Mouse (Mus musculus) embryonic facial prominence, embryonic 15.5 days (tissue): Measurements from ENCODE around the gene St3gal6. TPM values are rescaled to one million over a fixed set of nuclear protein-coding genes. Genes with fewer than 3 reads are reported as not detected.

ENCODE experiments used
- ATAC-seq: fragments of 200-750 bp; cut with Nextera tagmentation; 2 replicates; pipeline ENCODE4 v1.8.0; 2017; ENCODE audit warnings: low read depth, moderate TSS enrichment; ENCODE audit not compliant: insufficient number of reproducible peaks, low FRiP score, low TSS enrichment
- H3K27ac ChIP-seq: fragments of 300-500 bp; sonication (generic); replicated peaks from 2 replicates; pipeline ENCODE4 v1.5.1; 2015; ENCODE audit warnings: mild to moderate bottlenecking, inconsistent platforms
- H3K27me3 ChIP-seq: fragments of 300-500 bp; sonication (generic); 2 replicates; pipeline ENCODE4 v1.6.1; 2015; ENCODE audit warnings: inconsistent platforms
- H3K36me3 ChIP-seq: fragments of 300-500 bp; sonication (generic); 2 replicates; pipeline ENCODE4 v1.6.1; 2015; ENCODE audit warnings: mild to moderate bottlenecking, inconsistent platforms
- H3K4me1 ChIP-seq: fragments of 300-500 bp; sonication (generic); 2 replicates; pipeline ENCODE4 v1.6.1; 2015; ENCODE audit warnings: inconsistent platforms
- H3K4me2 ChIP-seq: fragments of 300-500 bp; sonication (generic); replicated peaks from 2 replicates; pipeline ENCODE4 v1.6.1; 2015; ENCODE audit warnings: mild to moderate bottlenecking, inconsistent platforms
- H3K4me3 ChIP-seq: fragments of 300-500 bp; sonication (generic); replicated peaks from 2 replicates; pipeline ENCODE4 v1.5.1; 2015; ENCODE audit warnings: mild to moderate bottlenecking, inconsistent platforms
- H3K9ac ChIP-seq: fragments of 300-500 bp; sonication (generic); 2 replicates; pipeline ENCODE4 v1.6.1; 2015; ENCODE audit warnings: inconsistent platforms
- H3K9me3 ChIP-seq: fragments of 300-500 bp; sonication (generic); replicated peaks from 2 replicates; pipeline ENCODE4 v1.6.1; 2016; ENCODE audit warnings: inconsistent platforms
- WGBS: fragments of 180-500 bp; shearing (Covaris S2); methylation state at CpG from one replicate; pipeline ENCODE4 v1.1.7; 2015; 5-methylcytosine and 5-hydroxymethylcytosine counted together
- polyA plus RNA-seq: library from polyadenylated mRNA; unstranded; fragments of >200 nt; fragmentation: Nextera tagmentation; extraction: Ambion mirVana; gene quantifications from 2 replicates; pipeline ENCODE4 v1.2.1, GENCODE M21; 2015

Gene St3gal6
- polyA plus RNA-seq, 1 experiment from 2014 or later = 17.6 TPM

DNA sequence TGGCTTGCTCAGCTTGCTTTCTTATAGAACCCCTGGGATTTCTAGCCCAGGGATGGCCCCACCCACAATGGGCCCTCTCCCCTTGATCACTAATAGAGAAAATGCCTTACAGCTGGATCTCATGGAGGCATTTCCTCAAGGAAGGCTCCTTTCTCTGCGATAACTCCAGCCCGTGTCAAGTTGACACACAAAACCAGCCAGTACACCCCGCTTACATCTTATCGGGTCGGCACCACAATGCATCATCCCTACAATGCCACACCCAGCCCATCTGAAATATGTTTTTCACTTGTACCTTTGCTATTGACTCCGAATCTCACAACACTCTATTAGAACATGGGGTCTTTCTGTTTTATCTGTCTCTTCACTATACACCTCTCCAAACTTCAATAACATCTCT is 3.6 kb downstream of the St3gal6 start:
- no peak overlapping the region for H3K27ac ChIP-seq
- no peak overlapping the region for H3K9ac ChIP-seq
- H3K27me3 ChIP-seq = no peaks in the 10 kb centered on the region
- H3K9me3 ChIP-seq = no peaks in the 10 kb centered on the region
- H3K4me3 ChIP-seq = no peak overlapping the region
- no peak for ATAC-seq
- H3K36me3 ChIP-seq = no peaks in the 10 kb centered on the region
- H3K4me1 ChIP-seq = 0 out of 2 replicates have a peak, but pooled peaks cover 6% of the 10 kb centered on the region
- WGBS = 75% methylated on average over 6 of the region's 6 CpGs
- H3K4me2 ChIP-seq = no peak overlapping the region

DNA sequence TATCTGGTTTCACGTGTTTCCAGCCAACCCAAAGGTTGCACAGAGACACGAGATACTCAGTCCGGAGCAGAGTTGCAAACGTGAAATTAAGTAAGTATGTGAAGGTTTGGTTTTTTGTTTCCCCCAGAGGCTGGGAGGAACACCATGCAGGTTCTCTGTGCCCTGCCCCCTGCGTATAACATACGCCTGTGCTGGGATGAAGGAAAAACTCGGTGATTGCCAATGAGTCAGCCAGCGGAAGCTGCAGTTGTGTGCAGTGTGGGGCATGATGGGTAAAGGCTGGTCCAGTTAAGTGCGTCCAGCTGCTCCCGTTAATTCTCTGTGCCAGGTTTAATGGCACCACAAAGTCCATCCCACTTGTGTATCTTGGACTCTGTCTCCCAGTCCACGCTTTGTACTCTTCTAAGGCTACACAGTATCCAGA is 4.4 kb downstream of the St3gal6 start:
- no peaks in the 10 kb centered on the region for H3K9me3 ChIP-seq
- 0 out of 2 replicates have a peak, but pooled peaks cover 6% of the 10 kb centered on the region for H3K4me1 ChIP-seq
- ATAC-seq = no peak
- no peaks in the 10 kb centered on the region for H3K36me3 ChIP-seq
- H3K27ac ChIP-seq = no peak overlapping the region
- no peak overlapping the region for H3K9ac ChIP-seq
- H3K27me3 ChIP-seq = no peaks in the 10 kb centered on the region
- H3K4me2 ChIP-seq = no peak overlapping the region
- no peak overlapping the region for H3K4me3 ChIP-seq
- 51% methylated on average over 11 of the region's 11 CpGs for WGBS

DNA sequence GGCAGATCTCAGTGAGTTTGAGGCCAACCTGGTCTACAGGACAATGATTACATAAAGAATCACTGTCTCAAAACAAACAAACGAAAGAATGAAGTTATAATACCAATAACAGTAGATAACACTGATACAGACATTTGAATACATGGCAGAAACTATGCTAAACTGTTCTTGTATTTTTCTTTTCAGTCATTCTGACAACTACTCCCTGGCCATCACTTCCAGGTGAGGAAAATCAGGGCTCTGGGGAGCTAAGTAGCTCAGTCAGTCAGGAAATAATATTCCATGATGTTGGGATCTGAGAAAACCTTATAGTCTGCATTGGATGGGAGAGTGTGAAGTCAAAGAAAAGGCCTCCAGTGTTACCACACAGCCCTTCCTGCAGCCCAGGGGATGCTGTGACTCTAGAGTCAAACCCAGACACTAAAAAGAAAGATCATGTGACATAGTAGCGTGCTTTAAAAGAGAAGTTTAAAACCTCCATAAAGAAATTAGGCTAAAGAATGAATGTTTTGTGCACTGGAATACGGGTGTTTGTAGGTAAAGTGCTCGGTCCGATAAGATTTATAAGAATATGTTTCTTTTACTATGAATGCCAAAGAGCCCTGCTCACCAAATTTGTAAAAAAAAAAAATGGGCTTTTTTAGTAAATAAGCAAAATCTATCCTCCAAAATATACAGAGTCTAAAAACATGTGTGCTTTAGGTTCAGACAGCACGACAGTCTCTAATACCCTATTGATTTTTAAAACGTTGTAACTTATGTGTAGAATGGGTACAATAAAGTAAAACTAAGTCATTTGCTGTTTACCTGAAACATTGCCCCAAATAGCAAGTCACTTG is 6.9 kb downstream of the St3gal6 start:
- WGBS = 84% methylated on average over 7 of the region's 7 CpGs

DNA sequence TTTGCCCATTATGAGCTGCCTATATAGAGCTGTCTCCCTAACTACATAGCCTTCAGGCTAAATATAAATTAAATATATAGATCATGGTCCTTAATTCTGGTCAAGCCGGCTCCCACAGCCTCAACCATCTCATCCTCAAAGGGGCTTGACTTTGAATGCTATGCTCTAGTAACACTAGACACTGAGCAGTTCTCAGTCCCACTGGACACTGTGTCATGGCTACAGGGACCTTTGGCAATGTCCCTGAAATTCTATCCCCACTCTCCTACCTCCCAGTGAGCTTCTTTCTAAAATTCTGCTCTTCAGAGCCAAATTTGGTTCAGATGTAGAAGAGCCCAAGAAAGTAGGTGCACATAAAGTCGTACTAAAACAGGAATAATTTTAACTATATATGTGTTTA is 7.9 kb downstream of the St3gal6 start:
- Histone ChIP-seq H3K4me1 (peaks cover 9% of the 10 kb centered on the region), H3K9me3 (no peaks in the 10 kb centered on the region), H3K27ac (no peak overlapping the region), H3K27me3 (no peaks in the 10 kb centered on the region), H3K36me3 (no peaks in the 10 kb centered on the region), H3K4me3 (no peak overlapping the region), H3K4me2 (no peak overlapping the region), H3K9ac (no peak overlapping the region)
- WGBS = 81% methylated on average over 2 of the region's 2 CpGs
- no peak for ATAC-seq

More for the DNA sequence above, 6.9 kb downstream of the St3gal6 start:
- H3K27me3 ChIP-seq = no peaks in the 10 kb centered on the region
- no peak overlapping the region for H3K9ac ChIP-seq
- no peak overlapping the region for H3K27ac ChIP-seq
- no peaks in the 10 kb centered on the region for H3K36me3 ChIP-seq
- H3K4me2 ChIP-seq = no peak overlapping the region
- H3K9me3 ChIP-seq = no peaks in the 10 kb centered on the region
- no peak for ATAC-seq
- H3K4me3 ChIP-seq = no peak overlapping the region
- peaks cover 7% of the 10 kb centered on the region for H3K4me1 ChIP-seq

DNA sequence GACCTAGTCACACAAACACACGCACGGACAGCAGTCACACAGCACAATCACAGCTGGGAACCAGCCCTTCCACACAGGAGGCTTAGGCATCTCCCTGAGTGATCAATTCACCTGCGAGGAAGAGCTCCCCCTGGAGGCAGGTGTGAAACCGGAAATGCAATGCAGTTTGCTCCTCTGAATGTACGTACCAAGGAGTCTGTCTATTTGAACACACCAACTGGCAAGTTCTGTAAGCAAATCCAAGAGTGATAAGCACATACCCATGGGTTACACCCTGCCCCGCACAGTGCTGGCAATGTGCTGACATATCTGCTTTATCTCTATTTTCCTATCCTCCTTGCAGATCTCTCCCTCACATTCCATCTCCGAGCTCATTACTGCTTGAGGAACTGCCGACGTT is 9.5 kb downstream of the St3gal6 start:
- Histone ChIP-seq H3K4me1 (peaks cover 9% of the 10 kb centered on the region), H3K4me3 (no peak overlapping the region), H3K27ac (no peak overlapping the region), H3K4me2 (no peak overlapping the region), H3K9ac (no peak overlapping the region), H3K36me3 (no peaks in the 10 kb centered on the region), H3K9me3 (no peaks in the 10 kb centered on the region), H3K27me3 (no peaks in the 10 kb centered on the region)
- no peak for ATAC-seq
- 89% methylated on average over 9 of the region's 9 CpGs for WGBS

GRCm38 (mm10) chr16:58513755-58514154 is 10.3 kb downstream of the St3gal6 start:
- Histone ChIP-seq H3K4me2 (no peak overlapping the region), H3K27ac (peak overlapping the region; percentile 68)
- WGBS = 34% methylated on average over 6 of the region's 6 CpGs

GRCm38 (mm10) chr16:58512887-58513286 is 11.2 kb downstream of the St3gal6 start:
- Histone ChIP-seq H3K27me3 (no peaks in the 10 kb centered on the region), H3K9me3 (no peaks in the 10 kb centered on the region), H3K9ac (no peak overlapping the region), H3K27ac (peak overlapping the region; percentile 68), H3K4me1 (peaks cover 9% of the 10 kb centered on the region), H3K4me2 (no peak overlapping the region), H3K4me3 (no peak overlapping the region), H3K36me3 (no peaks in the 10 kb centered on the region)
- WGBS = 29% methylated on average over 3 of the region's 3 CpGs
- no peak for ATAC-seq

More at GRCm38 (mm10) chr16:58513755-58514154, 10.3 kb downstream of the St3gal6 start:
- Histone ChIP-seq H3K9me3 (no peaks in the 10 kb centered on the region), H3K27me3 (no peaks in the 10 kb centered on the region), H3K4me3 (no peak overlapping the region), H3K36me3 (no peaks in the 10 kb centered on the region), H3K9ac (no peak overlapping the region), H3K4me1 (peaks cover 9% of the 10 kb centered on the region)
- no peak for ATAC-seq

GRCm38 (mm10) chr16:58512181-58512761 is 11.8 kb downstream of the St3gal6 start:
- no peak; the same call in 1 of the 2 replicates for ATAC-seq
- H3K27me3 ChIP-seq = no peaks in the 10 kb centered on the region
- H3K9me3 ChIP-seq = no peaks in the 10 kb centered on the region
- WGBS = 16% methylated on average over 9 of the region's 9 CpGs
- peaks cover 13% of the 10 kb centered on the region for H3K4me1 ChIP-seq
- peak overlapping the region; percentile 10; the same call in 1 of the 2 replicates for H3K4me2 ChIP-seq
- H3K27ac ChIP-seq = peak overlapping the region; percentile 68; the same call in 1 of the 2 replicates
- no peaks in the 10 kb centered on the region for H3K36me3 ChIP-seq
- H3K4me3 ChIP-seq = no peak overlapping the region
- no peak overlapping the region for H3K9ac ChIP-seq

DNA sequence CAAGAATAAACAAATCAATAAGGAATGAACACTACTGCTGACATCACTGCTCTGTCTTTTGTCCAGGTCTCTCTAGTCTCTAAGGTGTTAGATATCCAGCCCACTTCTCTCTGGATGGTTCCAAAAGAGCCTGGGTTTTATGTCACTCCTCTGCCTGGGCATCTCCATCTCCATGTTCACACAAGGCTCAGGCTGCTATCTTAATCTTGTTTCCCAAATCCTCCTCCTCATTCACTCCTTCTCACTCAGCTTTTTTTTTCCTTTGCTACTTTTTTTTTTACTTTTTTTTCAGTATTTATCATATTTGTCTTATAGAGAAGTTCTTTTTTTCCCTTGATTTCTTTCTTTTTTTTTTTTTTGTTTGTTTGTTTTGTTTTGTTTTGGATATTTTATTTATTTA is 19.1 kb downstream of the St3gal6 start:
- no peak for ATAC-seq
- Histone ChIP-seq H3K27ac (no peak overlapping the region), H3K4me1 (0 out of 2 replicates have a peak, but pooled peaks cover 10% of the 10 kb centered on the region), H3K9ac (no peak overlapping the region), H3K4me3 (no peak overlapping the region), H3K27me3 (no peaks in the 10 kb centered on the region), H3K4me2 (no peak overlapping the region), H3K9me3 (no peaks in the 10 kb centered on the region), H3K36me3 (no peaks in the 10 kb centered on the region)

DNA sequence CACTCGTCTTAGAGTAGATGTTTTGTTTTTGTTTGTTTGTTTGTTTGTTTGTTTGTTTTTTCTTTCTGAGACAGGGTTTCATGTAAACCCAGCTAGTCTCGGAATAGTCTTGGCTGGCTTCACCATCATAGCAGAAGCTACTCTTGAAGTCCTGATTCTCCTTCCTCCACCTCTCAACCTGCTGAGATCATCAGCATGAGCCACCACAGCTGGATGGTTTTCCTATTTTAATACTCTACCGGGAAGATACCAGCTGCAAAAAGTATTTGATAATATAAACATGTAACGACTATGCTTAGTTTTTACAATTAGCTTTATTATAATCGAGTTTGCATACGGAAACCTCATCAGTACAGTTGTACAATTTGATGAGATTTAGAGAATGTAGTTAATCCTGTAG is 21.5 kb downstream of the St3gal6 start:
- H3K36me3 ChIP-seq = no peaks in the 10 kb centered on the region
- no peak overlapping the region for H3K27ac ChIP-seq
- ATAC-seq = no peak

GRCm38 (mm10) chr16:58501760-58502301 is 22.2 kb downstream of the St3gal6 start:
- 0 out of 2 replicates have a peak, but pooled peaks cover 5% of the 10 kb centered on the region for H3K4me1 ChIP-seq
- ATAC-seq = no peak
- no peaks in the 10 kb centered on the region for H3K9me3 ChIP-seq
- H3K4me3 ChIP-seq = no peak overlapping the region
- WGBS = 44% methylated on average over 6 of the region's 6 CpGs
- H3K4me2 ChIP-seq = no peak overlapping the region
- no peak overlapping the region for H3K9ac ChIP-seq
- H3K27ac ChIP-seq = 0 out of 2 replicates have a peak overlapping the region, but pooled peaks have one; percentile 48
- H3K27me3 ChIP-seq = no peaks in the 10 kb centered on the region
- H3K36me3 ChIP-seq = no peaks in the 10 kb centered on the region

More for the DNA sequence above, 21.5 kb downstream of the St3gal6 start:
- WGBS = 63% methylated on average over 6 of the region's 6 CpGs
- Histone ChIP-seq H3K4me3 (no peak overlapping the region), H3K4me1 (0 out of 2 replicates have a peak, but pooled peaks cover 13% of the 10 kb centered on the region), H3K4me2 (no peak overlapping the region), H3K27me3 (no peaks in the 10 kb centered on the region), H3K9me3 (no peaks in the 10 kb centered on the region), H3K9ac (no peak overlapping the region)
